Mouse (Mus musculus) neural tube, embryonic 12.5 days (tissue): Measurements from ENCODE around the gene Krtap21-1. TPM values are rescaled to one million over a fixed set of nuclear protein-coding genes. Genes with fewer than 3 reads are reported as not detected.

Experiments used
- ATAC-seq: fragments of 200-750 bp; cut with Nextera tagmentation; 2 replicates; pipeline ENCODE4 v1.8.0; 2017; ENCODE audit warnings: low read depth, mild to moderate bottlenecking, moderate TSS enrichment, moderate library complexity; ENCODE audit not compliant: low FRiP score
- H3K27ac ChIP-seq: fragments of 300-500 bp; sonication (generic); 2 replicates; pipeline ENCODE4 v1.5.1; 2016
- H3K27me3 ChIP-seq: fragments of 300-500 bp; sonication (generic); replicated peaks from 2 replicates; pipeline ENCODE4 v1.6.1; 2016; ENCODE audit warnings: mild to moderate bottlenecking
- H3K36me3 ChIP-seq: fragments of 300-500 bp; sonication (generic); 2 replicates; pipeline ENCODE4 v1.6.1; 2016; ENCODE audit warnings: mild to moderate bottlenecking
- H3K4me1 ChIP-seq: fragments of 300-500 bp; sonication (generic); 2 replicates; pipeline ENCODE4 v1.6.1; 2016
- H3K4me2 ChIP-seq: fragments of 300-500 bp; sonication (generic); replicated peaks from 2 replicates; pipeline ENCODE4 v1.6.1; 2016; ENCODE audit warnings: mild to moderate bottlenecking
- H3K4me3 ChIP-seq: fragments of 300-500 bp; sonication (generic); 2 replicates; pipeline ENCODE4 v1.5.1; 2016
- H3K9ac ChIP-seq: fragments of 300-500 bp; sonication (generic); 2 replicates; pipeline ENCODE4 v1.6.1; 2016; ENCODE audit warnings: mild to moderate bottlenecking
- H3K9me3 ChIP-seq: fragments of 300-500 bp; sonication (generic); 2 replicates; pipeline ENCODE4 v1.6.1; 2016; ENCODE audit warnings: mild to moderate bottlenecking
- WGBS: fragments of 180-500 bp; shearing (Covaris S2); methylation state at CpG from one replicate; pipeline ENCODE4 v1.1.7; 2016; 5-methylcytosine and 5-hydroxymethylcytosine counted together
- polyA plus RNA-seq: library from polyadenylated mRNA; unstranded; fragments of >200 nt; fragmentation: Nextera tagmentation; extraction: Ambion mirVana; gene quantifications from 2 replicates; pipeline ENCODE4 v1.2.1, GENCODE M21; 2016

Krtap21-1 gene
- polyA plus RNA-seq = not detected in 2 replicates

DNA sequence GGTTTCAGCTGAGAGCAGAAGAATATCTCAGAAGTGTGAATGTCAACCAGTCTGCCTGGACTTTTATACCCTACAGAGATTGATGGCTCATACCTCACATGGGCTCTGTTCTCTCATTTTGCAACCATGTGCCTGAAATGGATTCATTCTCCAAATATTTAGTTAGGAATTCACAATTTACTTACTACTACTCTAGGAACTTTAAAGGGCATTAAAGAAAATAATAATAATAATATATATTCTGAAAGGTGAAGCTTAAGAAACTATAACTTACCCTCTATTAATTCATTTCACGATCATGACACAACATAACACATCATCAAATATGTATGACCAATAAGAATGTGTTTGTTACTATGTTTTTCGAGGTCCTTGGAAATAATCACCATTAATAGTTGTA lies at the start of gene Krtap21-1:
Krtap21-1 (minus strand) TSS at position 101 of the 400 bp plus-strand sequence.
- Histone ChIP-seq H3K9me3 (no peaks in the 10 kb centered on the region), H3K36me3 (no peaks in the 10 kb centered on the region), H3K27me3 (no peaks in the 10 kb centered on the region), H3K9ac (no peak within 1 kb of the TSS), H3K27ac (no peak within 1 kb of the TSS), H3K4me2 (no peak within 1 kb of the TSS), H3K4me3 (no peak within 1 kb of the TSS), H3K4me1 (no peaks in the 10 kb centered on the region)
- 82% methylated on average over 2 of the region's 2 CpGs for WGBS
- ATAC-seq = no peak

DNA sequence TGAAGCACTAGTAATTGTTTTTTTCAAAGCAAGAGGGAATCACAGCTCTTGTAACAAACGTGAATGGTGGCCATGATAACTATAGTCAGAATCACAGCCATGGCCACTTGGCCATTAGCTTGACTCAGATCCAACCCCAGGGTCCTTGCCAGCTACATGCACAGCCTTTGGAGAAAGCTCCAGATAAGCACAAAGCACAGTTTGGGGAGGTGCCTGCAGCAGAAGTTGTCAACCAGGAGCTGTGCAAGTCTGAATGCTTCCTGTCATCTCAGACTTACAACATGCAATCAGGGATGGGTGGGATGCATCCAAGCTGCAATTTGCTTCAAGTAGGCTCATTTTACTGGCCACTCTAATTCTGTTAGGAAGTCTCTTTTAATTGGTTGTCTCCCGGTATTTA lies 25.9 kb upstream of the Krtap21-1 start:
- H3K9ac ChIP-seq = no peak overlapping the region
- no peaks in the 10 kb centered on the region for H3K9me3 ChIP-seq
- 83% methylated on average over 2 of the region's 2 CpGs for WGBS
- no peak overlapping the region for H3K4me3 ChIP-seq
- H3K4me2 ChIP-seq = no peak overlapping the region
- ATAC-seq = no peak
- H3K36me3 ChIP-seq = no peaks in the 10 kb centered on the region
- no peaks in the 10 kb centered on the region for H3K27me3 ChIP-seq
- H3K27ac ChIP-seq = no peak overlapping the region
- no peaks in the 10 kb centered on the region for H3K4me1 ChIP-seq

DNA sequence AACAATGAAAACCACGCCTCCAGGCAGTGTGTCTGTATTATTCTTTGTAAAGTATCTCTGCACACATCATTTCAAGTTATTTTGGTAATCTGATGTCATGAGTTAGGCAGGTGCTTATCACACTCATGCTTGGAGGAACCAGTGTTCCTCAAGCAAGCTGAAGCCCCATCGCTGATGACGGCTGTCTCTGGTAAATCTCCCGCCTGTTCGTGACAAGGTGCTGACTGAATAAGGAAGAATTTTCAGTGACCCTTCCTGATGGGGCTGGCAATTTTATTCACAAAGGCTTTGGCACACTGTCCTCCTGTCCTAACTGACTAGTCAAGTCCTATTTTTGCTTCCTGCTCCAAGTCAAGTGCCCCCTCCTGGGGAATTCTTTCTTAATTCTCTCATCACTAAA lies 21.6 kb upstream of the Krtap21-1 start:
- no peaks in the 10 kb centered on the region for H3K4me1 ChIP-seq
- H3K27me3 ChIP-seq = no peaks in the 10 kb centered on the region
- no peak overlapping the region for H3K4me2 ChIP-seq
- no peak overlapping the region for H3K27ac ChIP-seq
- 93% methylated on average over 5 of the region's 5 CpGs for WGBS
- no peaks in the 10 kb centered on the region for H3K9me3 ChIP-seq
- ATAC-seq = no peak
- no peak overlapping the region for H3K4me3 ChIP-seq
- H3K36me3 ChIP-seq = no peaks in the 10 kb centered on the region
- H3K9ac ChIP-seq = no peak overlapping the region

DNA sequence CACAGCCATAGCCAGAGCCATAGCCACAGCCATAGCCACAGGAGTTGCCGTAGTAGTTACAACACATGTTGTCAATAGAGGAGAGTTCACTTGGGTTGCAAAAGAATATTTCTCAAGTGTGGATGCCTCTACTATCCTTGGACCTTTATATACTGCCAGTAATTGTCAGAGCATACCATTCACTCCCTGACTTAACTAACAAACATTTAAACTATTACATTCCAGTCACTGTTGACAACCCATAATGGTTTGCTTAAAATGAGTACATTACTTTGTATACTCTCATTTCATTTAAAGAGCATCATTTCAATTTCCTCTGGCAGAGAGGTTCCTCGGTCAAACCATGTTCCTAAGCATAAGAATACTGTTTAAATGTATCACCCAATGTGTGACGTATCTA lies 16.3 kb upstream of the Krtap21-1 start, which contains the start of gene Krtap6-2:
Krtap6-2 (minus strand) TSS at position 101 of the 400 bp plus-strand sequence.
- H3K27ac ChIP-seq = no peak within 1 kb of the TSS
- H3K9me3 ChIP-seq = no peaks in the 10 kb centered on the region
- H3K9ac ChIP-seq = no peak within 1 kb of the TSS
- H3K36me3 ChIP-seq = no peaks in the 10 kb centered on the region
- WGBS = 93% methylated on average over 3 of the region's 3 CpGs
- H3K27me3 ChIP-seq = no peaks in the 10 kb centered on the region
- no peak within 1 kb of the TSS for H3K4me2 ChIP-seq
- ATAC-seq = no peak
- no peak within 1 kb of the TSS for H3K4me3 ChIP-seq
- no peaks in the 10 kb centered on the region for H3K4me1 ChIP-seq

DNA sequence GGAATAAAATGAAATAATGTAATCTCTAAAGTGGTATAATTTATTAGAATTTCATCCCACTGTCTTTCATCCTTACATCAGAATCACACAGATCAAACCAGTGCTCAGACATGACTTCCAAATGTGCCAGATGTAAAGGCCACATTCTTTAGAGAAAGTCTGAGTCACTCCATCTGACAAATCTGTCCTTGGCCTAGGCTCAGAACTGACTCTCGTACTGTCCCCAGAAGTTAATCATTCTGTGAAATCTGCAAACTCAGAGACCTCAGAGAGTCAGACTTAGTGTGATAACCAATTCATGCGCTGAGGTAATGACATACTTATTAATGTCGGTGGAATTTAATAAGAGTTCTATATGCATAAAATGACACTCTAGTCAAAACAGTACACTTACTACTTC lies 12.6 kb upstream of the Krtap21-1 start:
- H3K36me3 ChIP-seq = no peaks in the 10 kb centered on the region
- no peak overlapping the region for H3K9ac ChIP-seq
- no peak overlapping the region for H3K27ac ChIP-seq
- no peaks in the 10 kb centered on the region for H3K4me1 ChIP-seq
- ATAC-seq = no peak
- H3K4me3 ChIP-seq = no peak overlapping the region
- WGBS = 89% methylated on average over 3 of the region's 3 CpGs
- no peak overlapping the region for H3K4me2 ChIP-seq
- H3K27me3 ChIP-seq = no peaks in the 10 kb centered on the region
- no peaks in the 10 kb centered on the region for H3K9me3 ChIP-seq

DNA sequence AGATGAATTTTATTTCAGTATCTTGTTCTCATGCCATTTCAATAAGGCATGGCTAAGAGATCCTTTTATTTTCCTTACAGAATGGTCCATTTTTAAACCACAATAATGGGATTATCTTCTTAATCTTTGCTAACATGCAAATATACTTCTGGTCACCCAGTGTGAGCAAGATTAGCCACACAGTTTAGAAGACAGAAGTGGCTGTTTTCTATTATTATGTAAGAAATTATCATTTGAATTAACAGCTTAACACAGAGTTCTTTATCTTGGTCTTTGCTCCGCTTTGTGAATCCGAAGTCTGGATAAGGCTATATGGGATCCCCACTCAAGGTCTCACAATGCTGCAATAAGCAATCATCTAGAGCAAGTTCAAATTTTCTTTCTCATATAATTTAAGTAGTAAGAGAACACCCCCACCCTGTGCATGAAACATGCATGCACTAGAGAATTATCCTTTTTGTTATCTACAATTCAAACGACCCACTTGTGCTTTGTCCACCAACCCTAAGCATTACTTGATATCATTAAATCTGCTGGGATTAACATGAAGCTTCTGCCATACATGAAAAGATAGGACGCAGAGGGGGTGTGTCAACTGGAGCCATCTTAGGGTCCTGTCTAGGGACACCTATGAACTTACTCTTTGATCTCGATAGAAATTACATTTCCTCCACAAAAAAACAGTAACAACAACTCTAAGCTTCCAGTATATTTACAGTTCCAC lies 6.8 kb upstream of the Krtap21-1 start:
- Histone ChIP-seq H3K9me3 (no peaks in the 10 kb centered on the region), H3K9ac (no peak overlapping the region), H3K27ac (no peak overlapping the region), H3K4me2 (no peak overlapping the region), H3K36me3 (no peaks in the 10 kb centered on the region), H3K4me3 (no peak overlapping the region), H3K4me1 (no peaks in the 10 kb centered on the region), H3K27me3 (no peaks in the 10 kb centered on the region)
- 82% methylated on average over 5 of the region's 5 CpGs for WGBS
- ATAC-seq = no peak

DNA sequence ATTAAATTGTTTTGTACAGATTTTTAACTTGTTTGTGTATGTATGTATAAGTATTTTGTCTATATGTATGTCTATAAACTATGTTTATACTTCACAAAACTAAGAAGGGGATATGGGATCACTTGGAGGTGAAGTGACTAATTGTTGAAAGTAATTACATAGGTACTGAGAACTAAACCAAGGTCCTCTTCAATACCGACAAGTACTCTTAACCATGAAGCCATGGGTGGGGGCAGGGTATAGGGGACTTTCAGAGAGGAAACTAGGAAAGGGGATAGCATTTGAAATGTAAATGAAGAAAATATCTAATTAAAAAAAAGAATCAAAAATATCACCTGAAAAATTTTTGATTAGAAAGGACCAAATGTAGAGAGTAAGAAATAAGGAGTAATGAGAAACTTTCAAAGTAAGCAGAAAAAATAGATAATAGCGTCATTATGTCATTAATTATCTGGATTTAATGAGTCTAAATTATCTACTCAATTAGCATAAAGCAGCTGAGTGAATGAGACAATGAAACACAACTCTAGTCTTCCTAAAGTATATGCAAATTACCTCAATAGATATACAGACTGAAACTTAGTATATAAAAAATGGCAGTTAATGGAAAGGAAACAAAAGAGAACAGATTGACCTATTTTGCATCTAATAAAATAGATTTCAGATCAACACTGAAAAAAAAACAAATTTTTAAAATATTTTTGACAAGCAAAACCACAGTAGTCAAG lies 30.8 kb downstream of the Krtap21-1 start:
- 79% methylated on average over 2 of the region's 2 CpGs for WGBS
- Histone ChIP-seq H3K27ac (no peak overlapping the region), H3K9ac (no peak overlapping the region), H3K36me3 (no peaks in the 10 kb centered on the region), H3K27me3 (no peaks in the 10 kb centered on the region), H3K4me1 (no peaks in the 10 kb centered on the region), H3K9me3 (no peaks in the 10 kb centered on the region), H3K4me2 (no peak overlapping the region), H3K4me3 (no peak overlapping the region)
- no peak for ATAC-seq

Other genes starting within 250 kb of the Krtap21-1 start
- not detected in 2 replicates for gene Gm9789, start 245.9 kb downstream of the Krtap21-1 start, polyA plus RNA-seq
- not detected in 2 replicates for gene Gm7735, start 234.4 kb downstream of the Krtap21-1 start, polyA plus RNA-seq
- not detected in 2 replicates for gene 1110057P08Rik, start 229.1 kb downstream of the Krtap21-1 start, polyA plus RNA-seq
- gene Krtap20-2, start 198.0 kb downstream of the Krtap21-1 start, polyA plus RNA-seq = not detected in 2 replicates
- gene Krtap6-2, start 16.2 kb upstream of the Krtap21-1 start, polyA plus RNA-seq = not detected in 2 replicates
- not detected in 2 replicates for gene Krtap8-1, start 84.1 kb upstream of the Krtap21-1 start, polyA plus RNA-seq
- gene Krtap7-1, start 104.5 kb upstream of the Krtap21-1 start, polyA plus RNA-seq = not detected in 2 replicates
- gene Krtap11-1, start 167.3 kb upstream of the Krtap21-1 start, polyA plus RNA-seq = not detected in 2 replicates